ENCODE assay signal across 12 mouse cellular contexts in the genomic region with DNA sequence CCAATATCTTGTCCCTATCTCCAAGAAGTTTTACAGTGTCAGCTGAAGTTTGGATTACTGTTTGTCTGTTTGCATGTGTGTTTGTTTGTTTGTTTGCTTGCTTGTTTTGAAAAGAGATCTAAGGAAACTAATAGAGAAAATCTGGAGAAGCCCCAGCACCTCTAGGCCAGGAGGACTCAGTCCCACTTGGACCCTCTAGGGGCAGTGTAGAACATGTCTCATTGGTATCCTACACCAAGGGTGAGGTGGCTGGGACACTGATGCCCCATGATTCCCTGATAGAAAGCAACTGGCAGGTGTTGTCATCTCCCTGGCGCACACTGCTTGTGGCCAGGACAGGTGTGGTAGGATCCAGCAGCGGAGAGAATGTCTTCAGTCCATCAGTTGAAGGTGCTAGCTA.
DNase-seq lines count a peak whose midpoint lies in the region; TF ChIP-seq lines count a peak whose summit lies in the region.
"Had no signal": no experiment of that assay in that cellular context is flagged by ENCODE, and none has a peak within 500 bp of the region (broad histone marks: within the 10 kb centered on the region; RNA-seq: fewer than 3 reads in every experiment).

No protein-coding gene starts in this region.

- no peaks in the 10 kb centered on the region for H3K36me3 ChIP-seq in thymus, adult 2 months (ENCODE audit: control insufficient read depth, insufficient read depth, low read length)
- H3K36me3 ChIP-seq: embryonic facial prominence, embryonic 13.5 days; lung, embryonic 15.5 days had no signal

- intact Hi-C loops in gastrocnemius, adult 2 months (cut with DNase I), result loop anchor here (5.0 kb wide), 1 partner anchor 122 kb away; no protein-coding TSS in a partner anchor

- H3K4me3 ChIP-seq in gastrocnemius, adult 2 months, result no peak overlapping the region
- H3K4me3 ChIP-seq in lung, adult 2 months (replicated peaks; ENCODE audit: extremely low read depth, low read depth, low read length), result no peak overlapping the region
- no peak overlapping the region for H3K4me3 ChIP-seq in thymus, adult 2 months (ENCODE audit: control insufficient read depth, insufficient read depth, low read length)
- H3K4me3 ChIP-seq: embryonic facial prominence, embryonic 13.5 days; forebrain, embryonic 13.5 days; lung, embryonic 15.5 days had no signal

- 68% methylated on average over 2 of the region's 2 CpGs for WGBS in lung, adult 2 months
- 89% methylated on average over 2 of the region's 2 CpGs for WGBS in thymus, adult 2 months

- H3K4me1 ChIP-seq in lung, adult 2 months (ENCODE audit: control insufficient read depth, insufficient read depth, low read length), result peaks cover 8% of the 10 kb centered on the region
- 0 out of 2 replicates have a peak, but pooled peaks cover 6% of the 10 kb centered on the region for H3K4me1 ChIP-seq in thymus, adult 2 months (replicated peaks; ENCODE audit: control insufficient read depth, insufficient read depth, low read length)

- TF ChIP-seq POLR2A in lung, adult 2 months (IDR thresholded peaks at IDR 0.05; ENCODE audit: borderline replicate concordance, extremely low read depth, low read depth, low read length), result no peak
- TF ChIP-seq POLR2A in thymus, adult 2 months (IDR thresholded peaks at IDR 0.05; ENCODE audit: control insufficient read depth, extremely low read depth, insufficient read depth, low read length, poor library complexity), result no peak

- no peak overlapping the region for H3K27ac ChIP-seq in gastrocnemius, adult 2 months
- H3K27ac ChIP-seq in thymus, adult 2 months (ENCODE audit: control insufficient read depth, insufficient read depth, low read length), result no peak overlapping the region
- H3K27ac ChIP-seq: embryonic facial prominence, embryonic 13.5 days; forebrain, embryonic 13.5 days; lung, embryonic 15.5 days had no signal

- DNase-seq in gastrocnemius, adult 2 months, result no peak
- no peak for DNase-seq in gastrocnemius, adult 18-20 months (ENCODE audit: low spot score)
- DNase-seq in lung, adult 2 months, result no peak
- DNase-seq in lung, postnatal 25 days (ENCODE audit: low spot score), result no peak
- peak; percentile 37 for DNase-seq in R1 (ENCODE audit: low read depth, low spot score)
- DNase-seq in retina, postnatal 1 day, result peak; percentile 32
- DNase-seq in c-Kit-positive CD71-positive TER-119-positive erythroid progenitor cells, embryonic 14.5 days (ENCODE audit: low spot score), result no peak
- DNase-seq in thymus, adult 2 months, result no peak
- DNase-seq: gastrocnemius, postnatal 36 days had no signal

- TF ChIP-seq CTCF in gastrocnemius, adult 2 months (IDR thresholded peaks at IDR 0.05), result peak; percentile 25
- TF ChIP-seq CTCF in lung, adult 2 months (IDR thresholded peaks at IDR 0.05; ENCODE audit: insufficient read depth, low read length), result 0 out of 2 replicates have a peak, but pooled peaks have one; percentile 24
- TF ChIP-seq CTCF in thymus, adult 2 months (IDR thresholded peaks at IDR 0.05; ENCODE audit: borderline replicate concordance, control insufficient read depth, extremely low read depth, insufficient read depth, low read length, poor library complexity), result no peak

- H3K27me3 ChIP-seq in thymus, adult 2 months (ENCODE audit: control insufficient read depth, insufficient read depth, low read length), result peaks cover 10% of the 10 kb centered on the region; the same call in 1 of the 2 replicates

Comparison
In these comparisons a context has a peak if more than half of its experiments do, and no peak if none do; other contexts are left out.
1. DNase-seq: peak in R1 (single experiment) and retina, postnatal 1 day (single experiment); none in gastrocnemius, adult 2 months (single experiment), gastrocnemius, adult 18-20 months (single experiment), lung, adult 2 months (single experiment), lung, postnatal 25 days (single experiment), c-Kit-positive CD71-positive TER-119-positive erythroid progenitor cells, embryonic 14.5 days (single experiment) and thymus, adult 2 months (single experiment).